Mouse (Mus musculus) cerebellum, postnatal 4 days (tissue): ENCODE data around the gene Cyp2j12.
"Not testable (repeated sequence)": the region's sequence is repeated elsewhere in the genome, so short reads cannot be mapped to it uniquely, and the experiment has no call there.

Experiments
- DNase-seq, 2 experiments: peaks; one replicate each; pipeline ENCODE4 v3.0.0; 2022; ENCODE audit warnings: low spot score in 2 of 2, mixed read lengths in 1 of 2

Cyp2j12 gene

GRCm38 (mm10) chr4:96140732-96141467, at the start of gene Cyp2j12:
Gene Cyp2j12, minus strand, starts transcription at chr4:96141152.
- DNase-seq: no peak

GRCm38 (mm10) chr4:96189321-96189720, 48.4 kb upstream of the Cyp2j12 start:
- DNase-seq: not testable (repeated sequence)

GRCm38 (mm10) chr4:96188671-96189070, 47.7 kb upstream of the Cyp2j12 start:
- not testable (repeated sequence) for DNase-seq

- DNase-seq: not testable (repeated sequence)
Observed at GRCm38 (mm10) chr4:96188146-96188545, 47.2 kb upstream of the Cyp2j12 start.

GRCm38 (mm10) chr4:96184716-96185115, 43.8 kb upstream of the Cyp2j12 start:
- DNase-seq: not testable (repeated sequence)

GRCm38 (mm10) chr4:96162839-96163238, 21.9 kb upstream of the Cyp2j12 start:
- no peak for DNase-seq

- no peak for DNase-seq
Observed at GRCm38 (mm10) chr4:96161575-96161974, 20.6 kb upstream of the Cyp2j12 start.

- no peak for DNase-seq
Observed at GRCm38 (mm10) chr4:96139226-96139625, 1.7 kb downstream of the Cyp2j12 start.

- DNase-seq: no peak
Observed at GRCm38 (mm10) chr4:96134246-96134645, 6.7 kb downstream of the Cyp2j12 start.

- no peak for DNase-seq
Observed at GRCm38 (mm10) chr4:96096841-96097240, 44.1 kb downstream of the Cyp2j12 start.

GRCm38 (mm10) chr4:96091869-96092268, 49.1 kb downstream of the Cyp2j12 start:
- no peak for DNase-seq

GRCm38 (mm10) chr4:96089356-96090048, 51.5 kb downstream of the Cyp2j12 start:
- not testable (repeated sequence) for DNase-seq

- DNase-seq: no peak
Observed at GRCm38 (mm10) chr4:96078308-96078707, 62.6 kb downstream of the Cyp2j12 start.

GRCm38 (mm10) chr4:96077261-96078125, 63.5 kb downstream of the Cyp2j12 start, which contains the start of gene Cyp2j13:
Gene Cyp2j13, minus strand, starts transcription at chr4:96077546.
- DNase-seq: peak; percentile 25 to 74

GRCm38 (mm10) chr4:96062045-96062444, 78.9 kb downstream of the Cyp2j12 start:
- DNase-seq: no peak

GRCm38 (mm10) chr4:96060106-96060505, 80.8 kb downstream of the Cyp2j12 start:
- no peak for DNase-seq
